Mouse (Mus musculus) liver, postnatal 0 days (tissue): ENCODE data around the gene Olfr802. TPM values are rescaled to one million over a fixed set of nuclear protein-coding genes. Genes with fewer than 3 reads are reported as not detected.

ENCODE experiments used
- ATAC-seq: fragments of 200-750 bp; cut with Nextera tagmentation; 2 replicates; pipeline ENCODE4 v1.8.0; 2017; ENCODE audit warnings: mild to moderate bottlenecking, moderate library complexity
- DNase-seq: peaks from one replicate; pipeline ENCODE4 v3.0.0-alpha.2; 2016
- H3K27ac ChIP-seq: fragments of 300-500 bp; sonication (generic); 2 replicates; pipeline ENCODE4 v1.5.1; 2014; ENCODE audit warnings: antibody characterized with exemption, moderate library complexity, mild to moderate bottlenecking, low read depth
- H3K27me3 ChIP-seq: fragments of 300-500 bp; sonication (generic); 2 replicates; pipeline ENCODE4 v1.6.1; 2014; ENCODE audit warnings: low read length, control low read depth, mixed read lengths; ENCODE audit not compliant: insufficient read depth
- H3K36me3 ChIP-seq: fragments of 300-500 bp; sonication (generic); replicated peaks from 2 replicates; pipeline ENCODE4 v1.6.1; 2014; ENCODE audit warnings: mild to moderate bottlenecking, control low read depth, low read length, moderate library complexity, mixed read lengths; ENCODE audit not compliant: insufficient read depth
- H3K4me1 ChIP-seq: fragments of 300-500 bp; sonication (generic); 2 replicates; pipeline ENCODE4 v1.6.1; 2014; ENCODE audit warnings: antibody characterized with exemption, mild to moderate bottlenecking, control low read depth; ENCODE audit not compliant: insufficient read depth
- H3K4me2 ChIP-seq: fragments of 300-500 bp; sonication (generic); 2 replicates; pipeline ENCODE4 v1.6.1; 2014; ENCODE audit warnings: low read depth, mild to moderate bottlenecking, low read length, moderate library complexity, mixed read lengths
- H3K4me3 ChIP-seq: fragments of 300-500 bp; sonication (generic); 2 replicates; pipeline ENCODE4 v1.5.1; 2014; ENCODE audit warnings: low read depth, low read length
- H3K9ac ChIP-seq: fragments of 300-500 bp; sonication (generic); replicated peaks from 2 replicates; pipeline ENCODE4 v1.6.1; 2014; ENCODE audit warnings: mild to moderate bottlenecking, moderate library complexity
- H3K9me3 ChIP-seq: fragments of 300-500 bp; sonication (generic); 2 replicates; pipeline ENCODE4 v1.6.1; 2016; ENCODE audit warnings: mild to moderate bottlenecking, control low read depth, low read length, mixed read lengths
- CTCF ChIP-seq: sonication (generic); IDR thresholded peaks from 2 replicates; pipeline ENCODE4 v1.5.1; 2016; ENCODE audit warnings: antibody characterized with exemption, low read depth
- EP300 ChIP-seq: IDR thresholded peaks from 2 replicates; pipeline ENCODE4 v1.6.1; 2016; ENCODE audit warnings: antibody characterized with exemption, low read depth, mild to moderate bottlenecking
- WGBS: fragments of 180-500 bp; shearing (Covaris S2); extraction: QIAGEN DNeasy Blood & Tissue Kit; methylation state at CpG from one replicate; pipeline ENCODE4 v1.1.7; 2014; ENCODE audit not compliant: insufficient replicate concordance; 5-methylcytosine and 5-hydroxymethylcytosine counted together
- microRNA-seq: library from miRNA; unstranded; fragments of <30 nt; microRNA quantifications from one replicate; pipeline ENCODE4, GENCODE M21; 2016
- polyA plus RNA-seq: library from polyadenylated mRNA; unstranded; fragments of >200 nt; fragmentation: Nextera tagmentation; extraction: Ambion mirVana; gene quantifications from 2 replicates; pipeline ENCODE4 v1.2.1, GENCODE M21; 2015

The Olfr802 gene
- polyA plus RNA-seq, 1 experiment from 2014 or later: not detected

DNA sequence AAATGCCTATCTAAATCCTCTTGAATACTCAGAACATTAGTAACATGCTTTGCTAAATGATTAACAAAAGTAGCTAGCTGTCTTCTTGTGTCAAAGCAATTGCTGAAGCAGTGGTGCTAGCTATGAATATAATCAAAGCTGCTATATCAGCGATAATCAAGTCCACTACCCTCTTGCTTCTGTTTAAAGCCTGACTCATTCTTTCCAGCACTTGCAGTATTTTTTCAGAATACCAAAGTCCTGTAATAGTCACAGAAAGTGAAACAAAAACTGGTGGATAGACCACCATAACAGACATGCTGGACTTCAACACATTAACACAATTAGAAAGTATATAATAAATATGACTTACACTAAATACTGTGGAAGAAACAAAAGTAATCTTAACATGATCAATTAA, 36.2 kb downstream of the Olfr802 start:
- no peak for DNase-seq
- Histone ChIP-seq H3K4me2 (no peak overlapping the region), H3K9ac (no peak overlapping the region), H3K27ac (no peak overlapping the region), H3K4me3 (no peak overlapping the region), H3K9me3 (no peaks in the 10 kb centered on the region), H3K4me1 (no peaks in the 10 kb centered on the region), H3K27me3 (no peaks in the 10 kb centered on the region), H3K36me3 (no peaks in the 10 kb centered on the region)
- WGBS: 70% methylated on average over 1 of the region's 1 CpGs
- no peak for ATAC-seq
- TF ChIP-seq EP300: no peak
- TF ChIP-seq CTCF: no peak

DNA sequence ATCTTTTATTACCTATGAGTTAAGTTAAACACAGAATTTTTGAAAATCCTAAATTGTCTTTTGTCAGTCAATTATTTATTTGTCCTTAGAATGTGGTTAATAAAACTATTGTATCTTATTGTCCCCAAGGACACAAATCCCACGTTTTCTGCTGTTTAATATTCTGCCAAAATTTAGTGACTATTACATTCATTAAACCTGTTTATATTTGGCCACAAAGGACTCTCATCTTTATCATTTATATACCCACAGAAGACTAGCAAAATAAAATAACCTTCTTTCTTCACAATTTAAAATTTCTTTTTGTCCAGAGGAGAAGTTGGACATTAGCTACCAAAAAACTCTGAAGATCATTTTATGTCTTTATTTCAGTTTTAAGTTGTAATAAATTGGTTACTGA, 50.8 kb downstream of the Olfr802 start, which contains the start of gene Olfr799:
Gene Olfr799, plus strand, starts transcription at position 301 of the 400 bp plus-strand sequence.
- Histone ChIP-seq H3K4me3 (no peak within 1 kb of the TSS), H3K4me2 (no peak within 1 kb of the TSS), H3K27me3 (no peaks in the 10 kb centered on the region), H3K9me3 (no peaks in the 10 kb centered on the region), H3K4me1 (no peaks in the 10 kb centered on the region), H3K36me3 (no peaks in the 10 kb centered on the region), H3K27ac (no peak within 1 kb of the TSS), H3K9ac (no peak within 1 kb of the TSS)
- TF ChIP-seq EP300 (no peak), CTCF (no peak)
- DNase-seq: no peak
- 26% methylated on average over 1 of the region's 1 CpGs for WGBS
- no peak for ATAC-seq

DNA sequence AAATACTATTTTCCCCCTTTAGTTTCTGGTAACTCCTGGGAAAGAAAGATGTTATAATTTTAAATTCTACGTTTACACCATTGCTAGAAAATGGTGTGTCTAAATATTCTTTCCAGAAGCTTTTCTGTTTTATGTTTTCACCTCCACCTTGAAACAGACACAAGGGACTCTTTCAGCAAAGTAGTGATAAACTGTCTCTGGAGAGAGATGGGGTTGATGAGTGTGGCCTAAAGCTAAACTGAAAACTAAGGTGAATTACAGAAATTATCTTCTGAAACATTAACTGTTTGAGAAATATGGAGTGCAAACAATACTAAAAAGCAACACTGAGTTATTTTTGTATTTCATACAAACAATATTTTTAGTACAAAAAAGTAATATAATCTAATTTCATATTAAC, 60.1 kb downstream of the Olfr802 start, which contains the start of gene Olfr798:
Gene Olfr798, minus strand, starts transcription at position 101 of the 400 bp plus-strand sequence.
- H3K4me2 ChIP-seq: no peak within 1 kb of the TSS
- no peak for ATAC-seq
- H3K9ac ChIP-seq: no peak within 1 kb of the TSS
- no peaks in the 10 kb centered on the region for H3K4me1 ChIP-seq
- H3K4me3 ChIP-seq: no peak within 1 kb of the TSS
- no peak within 1 kb of the TSS for H3K27ac ChIP-seq
- H3K36me3 ChIP-seq: no peaks in the 10 kb centered on the region
- WGBS: 64% methylated on average over 1 of the region's 1 CpGs
- TF ChIP-seq EP300: no peak
- no peak for TF ChIP-seq CTCF
- no peak for DNase-seq
- no peaks in the 10 kb centered on the region for H3K9me3 ChIP-seq
- H3K27me3 ChIP-seq: no peaks in the 10 kb centered on the region

Small RNA genes within 50 kb of the gene (microRNA-seq; reads per million reads assigned to microRNA genes)
- gene Gm24485: not detected

Other genes with a start within 250 kb of the Olfr802 start
- gene Olfr787, start 226.3 kb downstream of the Olfr802 start, polyA plus RNA-seq: not detected in 2 replicates
- not detected in 2 replicates for gene Olfr788, start 217.2 kb downstream of the Olfr802 start, polyA plus RNA-seq
- not detected in 2 replicates for gene Olfr789, start 203.4 kb downstream of the Olfr802 start, polyA plus RNA-seq
- gene Olfr790, start 189.7 kb downstream of the Olfr802 start, polyA plus RNA-seq: not detected in 2 replicates
- gene Olfr791, start 166.4 kb downstream of the Olfr802 start, polyA plus RNA-seq: not detected in 2 replicates
- not detected in 2 replicates for gene Olfr792, start 149.0 kb downstream of the Olfr802 start, polyA plus RNA-seq
- not detected in 2 replicates for gene Olfr794, start 120.5 kb downstream of the Olfr802 start, polyA plus RNA-seq
- gene Olfr796, start 75.6 kb downstream of the Olfr802 start, polyA plus RNA-seq: not detected in 2 replicates
- not detected in 2 replicates for gene Olfr798, start 60.2 kb downstream of the Olfr802 start, polyA plus RNA-seq
- not detected in 2 replicates for gene Olfr799, start 50.7 kb downstream of the Olfr802 start, polyA plus RNA-seq
- gene Olfr800, start 30.5 kb downstream of the Olfr802 start, polyA plus RNA-seq: not detected in 2 replicates
- gene Olfr801, start 14.3 kb downstream of the Olfr802 start, polyA plus RNA-seq: not detected in 2 replicates
- gene Olfr803, start 6.1 kb upstream of the Olfr802 start, polyA plus RNA-seq: not detected in 2 replicates
- gene Olfr804, start 15.0 kb upstream of the Olfr802 start, polyA plus RNA-seq: not detected in 2 replicates
- not detected in 2 replicates for gene Olfr805, start 41.2 kb upstream of the Olfr802 start, polyA plus RNA-seq
- not detected in 2 replicates for gene Olfr806, start 53.8 kb upstream of the Olfr802 start, polyA plus RNA-seq
- not detected in 2 replicates for gene Olfr807, start 69.6 kb upstream of the Olfr802 start, polyA plus RNA-seq
- gene Olfr808, start 77.3 kb upstream of the Olfr802 start, polyA plus RNA-seq: not detected in 2 replicates
- not detected in 2 replicates for gene Olfr809, start 86.5 kb upstream of the Olfr802 start, polyA plus RNA-seq
- gene Olfr810, start 106.7 kb upstream of the Olfr802 start, polyA plus RNA-seq: not detected in 2 replicates
- gene Olfr811, start 116.2 kb upstream of the Olfr802 start, polyA plus RNA-seq: not detected in 2 replicates
- gene Olfr812, start 157.9 kb upstream of the Olfr802 start, polyA plus RNA-seq: not detected in 2 replicates
- not detected in 2 replicates for gene Olfr813, start 167.2 kb upstream of the Olfr802 start, polyA plus RNA-seq
- gene Olfr814, start 191.7 kb upstream of the Olfr802 start, polyA plus RNA-seq: not detected in 2 replicates
- not detected in 2 replicates for gene Olfr815, start 217.7 kb upstream of the Olfr802 start, polyA plus RNA-seq
- not detected in 2 replicates for gene Olfr816, start 227.4 kb upstream of the Olfr802 start, polyA plus RNA-seq